Mouse (Mus musculus) bone marrow macrophage, adult 2 months (primary cell): Measurements from ENCODE around the gene Ndc80.

Experiments used
- CTCF ChIP-seq: IDR thresholded peaks from 2 replicates; pipeline ENCODE4 v1.5.1; 2012; ENCODE audit warnings: low read depth, mild to moderate bottlenecking, low read length, moderate library complexity
- POLR2A ChIP-seq: IDR thresholded peaks from 2 replicates; pipeline ENCODE4 v1.6.1; 2012; ENCODE audit warnings: mild to moderate bottlenecking, low read depth, low read length, borderline replicate concordance

DNA sequence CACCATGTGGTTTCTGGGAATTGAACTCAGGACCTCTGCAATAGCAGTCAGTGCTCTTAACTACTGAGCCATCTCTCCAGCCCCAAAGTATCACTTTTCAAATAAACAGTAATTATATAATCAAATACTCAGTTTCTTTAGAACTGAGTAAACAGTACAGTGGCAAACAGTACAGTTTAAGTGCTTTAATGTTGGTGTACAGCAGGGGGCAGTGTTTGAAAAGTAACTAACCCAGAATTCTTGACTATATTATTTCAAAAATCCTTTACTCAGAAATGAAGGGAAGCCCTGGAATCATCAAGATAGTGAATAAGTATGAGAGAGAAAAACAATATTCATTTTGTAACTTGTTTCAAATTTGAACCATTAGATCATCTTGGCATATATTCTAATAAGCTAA, 35.0 kb upstream of the Ndc80 start:
- TF ChIP-seq POLR2A (no peak), CTCF (no peak)
